Mouse (Mus musculus) retina, postnatal 7 days (tissue): ENCODE measurements at regions not wholly inside any gene's neighbourhood (a gene's known extent, or its start where the extent isn't known, plus 50 kb on each side); places are given as distances from the start of the nearest gene placed in this dataset.
A peak's percentile ranks its signal among the peaks of the same experiment; 100 is the strongest.

Source experiments
- DNase-seq: peaks from one replicate; pipeline ENCODE4 v3.0.0-alpha.2; 2012; ENCODE audit warnings: low read depth, low spot score

DNA sequence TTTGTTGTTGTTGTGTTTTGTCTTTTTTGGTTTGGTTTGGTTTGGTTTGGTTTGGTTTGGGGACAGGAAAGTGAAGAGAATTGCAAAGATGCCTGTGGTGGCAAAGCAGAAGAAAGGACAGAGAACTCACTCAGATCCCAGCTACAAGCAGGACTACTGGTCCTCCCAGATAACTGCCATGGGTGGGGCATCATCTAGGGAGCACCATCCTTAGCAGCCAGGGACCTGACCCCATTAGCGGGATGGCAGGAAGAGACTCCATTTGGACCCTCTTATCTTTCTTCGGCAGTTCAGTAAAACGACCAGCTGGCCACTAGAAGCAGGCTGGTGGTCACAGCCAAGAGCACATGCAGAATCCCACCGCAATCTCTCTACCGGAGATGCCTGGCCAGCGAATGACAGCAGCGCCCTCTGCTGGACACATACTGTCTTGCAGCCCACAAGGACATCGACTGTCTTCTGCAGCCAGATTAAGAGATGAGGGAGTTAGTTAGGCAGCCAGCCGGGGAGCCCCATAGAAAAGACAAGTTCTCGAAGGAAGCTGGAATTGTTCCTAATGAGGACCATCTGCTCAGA lies 119.8 kb downstream of the Gm9195 start:
- DNase-seq = peak; percentile 55

DNA sequence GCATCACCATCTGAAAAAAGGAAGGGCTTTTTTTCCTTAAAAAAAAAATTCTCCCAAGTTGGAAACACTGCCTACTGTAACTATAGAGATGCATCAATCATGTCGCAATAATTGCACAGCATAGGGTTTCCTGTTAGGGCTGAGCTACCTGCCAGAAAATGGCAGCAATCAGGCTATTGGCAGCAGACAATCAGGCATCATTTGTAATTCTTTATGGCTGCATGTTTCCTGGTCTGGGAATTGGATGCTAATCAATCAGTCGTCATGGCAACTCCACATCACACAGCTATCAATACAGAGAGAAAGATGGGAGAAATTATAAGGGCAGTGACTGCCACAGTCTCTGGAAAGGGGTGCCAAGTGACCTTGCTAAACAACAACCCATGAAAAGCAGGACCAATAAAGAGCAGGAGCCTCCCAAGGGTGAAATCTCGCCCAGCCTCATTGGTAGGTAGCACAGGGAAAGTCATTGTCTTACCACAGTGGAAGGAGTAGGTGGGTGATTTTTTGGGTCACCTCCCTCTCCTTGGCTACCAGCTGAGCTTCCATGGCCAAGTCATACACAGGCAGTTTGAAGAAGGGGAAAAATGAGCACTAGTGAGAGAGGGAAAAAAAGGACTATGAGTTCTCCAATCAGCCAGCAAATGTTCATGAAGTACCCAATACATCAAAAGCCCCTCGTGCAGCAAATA lies 130.7 kb downstream of the Gm9195 start:
- DNase-seq = no peak

GRCm38 (mm10) chr14:72360181-72360580 lies 131.5 kb downstream of the Gm9195 start:
- no peak for DNase-seq

- no peak for DNase-seq
Observed at GRCm38 (mm10) chr14:72357915-72358314, 133.7 kb downstream of the Gm9195 start.

DNA sequence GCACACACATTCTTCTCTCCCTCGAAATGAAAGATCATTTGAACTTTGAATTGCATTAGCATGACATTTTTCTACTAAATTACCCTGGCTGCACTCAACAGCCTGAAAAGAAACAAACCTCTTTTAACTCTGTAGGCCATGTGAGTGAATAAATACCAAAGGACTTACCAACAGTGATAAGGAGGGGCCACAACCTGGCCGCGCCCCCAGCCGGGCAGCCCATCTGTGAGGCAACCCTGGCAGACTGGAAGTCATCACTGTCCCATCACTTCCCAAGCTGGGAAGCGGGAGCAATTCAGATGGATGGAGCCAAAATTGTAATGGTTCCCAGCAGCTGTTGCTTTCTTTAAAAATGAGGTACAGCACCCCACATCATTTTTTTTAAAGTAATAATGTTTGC lies 149.5 kb downstream of the Gm9195 start:
- no peak for DNase-seq

GRCm38 (mm10) chr14:72341590-72342154 lies 150.0 kb downstream of the Gm9195 start:
- DNase-seq = no peak

- no peak for DNase-seq
Observed at GRCm38 (mm10) chr14:72338046-72338445, 153.6 kb downstream of the Gm9195 start.

DNA sequence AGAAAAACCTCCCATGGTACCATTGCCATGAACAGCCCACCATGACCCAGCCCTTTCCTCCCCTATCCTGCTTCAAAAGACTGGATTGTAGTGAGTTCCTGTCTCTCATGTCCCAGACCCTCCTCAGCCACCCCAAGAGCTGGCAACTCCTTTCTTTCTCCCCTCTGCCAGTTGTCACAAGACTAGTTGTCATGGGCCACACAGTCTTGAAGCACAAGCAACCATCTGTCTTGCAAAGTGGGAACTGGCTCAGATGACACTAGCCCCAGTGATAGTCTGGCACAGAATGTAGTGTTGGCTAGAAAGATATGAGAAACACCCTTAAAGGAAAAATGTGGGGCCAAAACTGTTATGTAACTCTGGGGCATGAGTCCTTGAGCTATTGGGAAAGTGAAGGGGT lies 187.8 kb downstream of the Gm9195 start:
- DNase-seq = no peak

DNA sequence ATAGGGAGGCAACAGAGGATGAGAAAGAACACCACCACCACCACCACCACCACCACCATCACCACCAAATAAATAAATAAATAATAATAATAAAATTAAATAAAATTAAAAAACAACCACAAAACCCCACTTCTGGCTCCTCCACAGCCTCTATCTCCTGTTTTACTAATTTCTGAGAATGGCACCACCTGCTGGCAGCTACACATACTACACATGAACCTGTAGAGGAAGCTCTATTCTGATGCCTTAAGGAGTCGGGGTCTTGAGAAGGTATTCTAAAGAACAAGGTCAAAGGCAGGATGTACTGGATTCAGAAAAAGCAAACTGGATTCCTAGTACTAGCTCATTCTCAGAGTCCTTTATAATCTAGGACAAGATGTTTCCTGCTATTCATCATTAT lies 191.6 kb downstream of the Gm9195 start:
- DNase-seq = peak; percentile 31

DNA sequence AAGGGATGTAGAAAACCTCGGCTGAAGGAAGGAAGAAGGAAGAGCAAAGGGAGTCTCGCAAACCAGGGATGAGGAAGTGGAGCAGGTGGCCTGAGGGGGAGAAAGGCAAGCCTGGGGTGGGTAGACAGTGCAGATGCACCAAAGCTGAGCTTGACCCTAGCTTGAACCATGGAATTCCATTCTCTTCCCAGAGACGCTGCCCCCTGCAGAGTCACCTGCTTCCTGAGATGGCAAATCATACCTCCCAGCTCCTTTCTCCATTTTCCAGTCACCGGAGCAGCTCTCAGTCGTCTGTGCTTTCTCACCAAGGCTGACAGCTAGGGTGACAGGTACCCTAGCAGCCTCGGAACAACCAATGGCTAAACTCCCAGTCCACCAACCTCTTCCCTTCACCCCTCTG lies 197.0 kb downstream of the Gm9195 start:
- DNase-seq = no peak

- DNase-seq = no peak
Observed at GRCm38 (mm10) chr14:72293677-72294387, 197.8 kb downstream of the Gm9195 start.

GRCm38 (mm10) chr14:72292656-72293299 lies 198.9 kb downstream of the Gm9195 start:
- no peak for DNase-seq

GRCm38 (mm10) chr14:72277309-72277708 lies 214.3 kb downstream of the Gm9195 start:
- DNase-seq = no peak

DNA sequence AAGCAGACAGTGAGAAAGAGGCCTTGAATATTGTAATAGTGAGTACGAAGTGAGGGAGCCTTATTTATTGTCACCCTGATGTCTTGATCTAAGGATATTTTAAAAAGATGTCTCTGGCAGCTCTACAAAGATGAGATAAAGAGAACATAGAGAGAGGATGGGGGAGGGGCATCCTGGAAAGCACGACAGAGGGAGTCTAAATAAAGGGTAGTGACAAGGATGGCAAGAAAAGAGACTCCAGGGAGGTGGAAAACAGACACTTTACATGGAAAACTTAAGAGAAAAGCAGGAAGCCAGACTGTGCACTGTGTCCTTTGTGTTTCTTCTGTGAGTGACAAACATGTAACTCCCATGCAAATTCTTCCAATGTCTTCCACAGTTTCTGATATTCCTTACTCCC lies 232.4 kb downstream of the Gm9195 start:
- DNase-seq = no peak

GRCm38 (mm10) chr14:72241872-72242271 lies 249.8 kb downstream of the Gm9195 start:
- no peak for DNase-seq

GRCm38 (mm10) chr14:72240272-72240671 lies 251.4 kb downstream of the Gm9195 start:
- no peak for DNase-seq

GRCm38 (mm10) chr14:72238344-72238743 lies 253.3 kb downstream of the Gm9195 start:
- DNase-seq = no peak

- DNase-seq = no peak
Observed at GRCm38 (mm10) chr14:72234234-72235075, 257.2 kb downstream of the Gm9195 start.

GRCm38 (mm10) chr14:72227853-72228252 lies 263.8 kb downstream of the Gm9195 start:
- no peak for DNase-seq

- no peak for DNase-seq
Observed at GRCm38 (mm10) chr14:72227441-72227840, 264.2 kb downstream of the Gm9195 start.

DNA sequence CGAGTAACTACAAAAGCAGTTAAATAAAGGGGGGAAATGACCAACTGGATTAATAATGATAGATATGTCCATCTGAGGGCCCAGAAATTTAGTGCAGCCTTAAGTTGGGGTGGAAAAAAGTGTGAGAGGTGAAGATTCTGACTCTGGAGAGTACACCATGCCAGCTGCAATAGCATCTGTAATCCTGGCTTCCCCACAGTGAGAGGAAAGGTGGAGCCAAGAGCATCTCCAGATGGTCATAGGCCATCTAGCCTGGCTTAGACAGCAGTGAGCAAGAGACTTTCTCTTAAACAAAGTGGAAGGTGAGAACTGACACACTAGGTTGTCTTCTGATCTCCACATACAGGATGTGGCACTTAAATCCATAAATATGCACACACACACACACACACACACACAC lies 264.7 kb downstream of the Gm9195 start:
- DNase-seq = no peak
